Mouse (Mus musculus) hindlimb bud, embryonic 11.5 days (tissue): ENCODE measurements at regions not wholly inside any gene's neighbourhood (a gene's known extent, or its start where the extent isn't known, plus 50 kb on each side); places are given as distances from the start of the nearest gene placed in this dataset.
"Not testable (repeated sequence)": the region's sequence is repeated elsewhere in the genome, so short reads cannot be mapped to it uniquely, and the experiment has no call there.

Source experiments
- DNase-seq: peaks from one replicate; pipeline ENCODE4 v3.0.0-alpha.2; 2012; ENCODE audit warnings: low read depth, low spot score; ENCODE audit errors: extremely low spot score

DNA sequence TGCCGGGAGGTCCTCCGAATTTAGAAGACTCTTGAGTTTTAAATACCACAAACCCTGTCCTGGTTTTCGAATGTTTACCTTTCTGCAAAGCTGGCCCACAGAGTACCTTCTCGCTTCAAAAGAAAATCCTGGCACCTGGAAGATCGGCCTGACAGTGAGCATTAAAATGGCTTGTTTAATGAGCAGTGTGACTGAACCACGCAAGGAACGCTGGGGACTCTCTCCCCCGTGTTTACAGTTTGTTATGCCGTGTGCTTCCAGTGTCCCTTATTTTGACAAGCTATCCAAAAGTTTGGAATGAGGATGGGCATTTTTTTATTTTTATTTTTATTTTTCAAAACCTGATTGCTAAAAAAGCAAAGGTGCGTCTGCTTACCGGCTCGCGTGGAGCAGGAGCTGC, 148.9 kb upstream of the Ttc29 start:
- DNase-seq, result no peak

DNA sequence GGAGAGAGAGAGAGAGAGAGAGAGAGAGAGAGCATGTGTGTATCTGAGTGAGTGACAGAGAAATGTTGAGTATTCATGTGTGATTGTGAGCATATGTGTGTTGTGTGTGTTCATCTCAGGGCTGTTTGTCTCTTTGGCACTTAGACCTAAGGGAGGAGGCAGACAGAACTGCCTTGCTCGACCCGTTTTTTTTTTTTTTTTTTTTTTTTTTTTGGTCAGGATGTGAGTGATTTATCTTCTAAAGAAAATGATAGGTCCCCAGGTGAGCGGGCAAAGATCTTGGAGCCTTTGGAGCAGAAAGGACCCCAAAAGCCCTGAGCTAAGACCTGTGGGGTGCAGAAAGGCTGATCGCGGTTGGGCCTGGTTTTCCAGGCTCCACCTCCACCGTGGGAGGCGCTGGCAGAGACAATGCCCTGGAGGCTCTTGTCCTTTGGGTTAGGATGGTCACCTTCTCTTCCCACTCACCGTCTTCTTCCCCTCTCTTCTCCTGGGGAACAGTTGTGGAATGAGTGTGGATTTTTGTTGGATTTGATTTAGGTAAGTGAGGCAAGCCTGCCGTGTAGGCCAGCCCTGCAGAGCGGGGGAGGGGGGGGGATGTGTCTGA, 147.1 kb upstream of the Ttc29 start:
- no peak for DNase-seq

DNA sequence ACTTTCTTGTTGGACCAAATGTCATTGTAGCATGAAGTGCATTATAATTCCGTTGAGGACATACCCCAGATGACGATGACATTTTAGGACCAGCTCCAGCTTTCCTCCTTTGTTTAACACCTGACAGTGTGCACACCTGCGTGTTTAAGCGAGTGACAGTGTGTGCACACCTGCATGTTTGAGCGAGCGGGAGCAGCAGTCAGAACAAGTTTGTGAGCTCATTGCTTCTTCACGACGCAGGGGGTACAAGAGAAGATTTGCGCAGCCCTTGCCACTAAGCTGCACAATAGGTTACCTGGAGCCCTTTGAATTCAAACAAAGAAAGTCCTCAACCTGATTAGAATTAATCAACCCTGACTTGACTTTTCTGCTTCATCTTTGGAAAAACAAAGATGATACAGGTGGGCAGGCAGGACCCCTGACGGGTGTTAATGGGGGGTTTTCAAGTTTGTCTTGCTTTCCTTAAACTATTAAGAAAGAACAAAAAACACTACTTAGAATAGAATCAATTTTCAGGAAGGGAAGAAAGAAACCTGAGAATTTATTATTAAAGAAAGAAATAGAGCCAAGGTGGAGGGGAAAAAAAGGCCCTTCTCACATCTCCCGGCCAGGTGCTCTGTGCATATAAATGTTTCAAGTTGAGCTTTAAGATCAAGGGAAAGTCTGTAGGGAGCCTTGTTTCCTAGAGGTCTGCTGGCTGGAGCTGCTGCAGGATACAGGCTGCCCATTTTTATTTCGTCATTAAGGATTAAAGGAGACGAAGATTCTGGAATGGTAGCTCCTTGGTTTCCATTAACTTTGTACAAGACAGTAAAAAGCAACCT, 144.8 kb upstream of the Ttc29 start:
- DNase-seq, result no peak

DNA sequence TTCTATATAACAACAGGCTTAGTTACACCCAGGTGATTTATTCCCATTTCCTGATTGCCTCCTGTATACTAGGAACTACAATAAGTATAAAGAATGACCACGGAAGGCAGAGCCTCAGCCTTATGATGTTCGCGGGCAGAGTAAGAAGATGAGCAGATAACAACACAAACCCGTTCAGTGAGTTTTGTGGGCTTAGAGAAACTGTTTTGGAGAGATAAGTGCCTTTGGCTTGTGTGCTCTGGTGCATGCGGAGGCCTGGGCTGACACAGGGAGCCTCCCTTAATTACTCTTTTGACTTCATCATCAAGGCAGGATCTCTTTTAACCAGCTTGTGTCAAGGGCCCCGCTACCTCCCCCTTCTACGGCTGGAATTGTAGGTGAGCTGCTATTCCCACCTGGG, 139.3 kb upstream of the Ttc29 start:
- DNase-seq, result no peak

DNA sequence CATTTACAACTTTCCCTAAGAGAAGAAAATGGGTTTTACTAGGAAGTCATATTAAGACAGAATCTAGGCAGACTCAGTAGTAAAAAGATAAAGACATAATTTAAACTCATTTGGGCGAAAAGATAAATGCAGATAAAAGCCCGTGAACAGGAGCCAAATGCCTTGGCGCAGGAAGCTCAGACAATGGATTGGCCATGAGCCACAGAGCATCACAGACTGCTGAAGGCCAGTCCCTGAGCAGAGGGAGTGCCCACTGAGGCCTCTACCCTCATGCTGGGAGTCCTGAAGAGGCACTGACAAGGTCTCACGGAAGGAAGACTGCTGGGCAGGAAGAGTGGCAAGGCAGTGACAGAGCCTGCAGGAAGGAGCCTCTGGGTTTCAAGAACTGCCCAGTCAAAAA, 136.0 kb upstream of the Ttc29 start:
- DNase-seq, result no peak

DNA sequence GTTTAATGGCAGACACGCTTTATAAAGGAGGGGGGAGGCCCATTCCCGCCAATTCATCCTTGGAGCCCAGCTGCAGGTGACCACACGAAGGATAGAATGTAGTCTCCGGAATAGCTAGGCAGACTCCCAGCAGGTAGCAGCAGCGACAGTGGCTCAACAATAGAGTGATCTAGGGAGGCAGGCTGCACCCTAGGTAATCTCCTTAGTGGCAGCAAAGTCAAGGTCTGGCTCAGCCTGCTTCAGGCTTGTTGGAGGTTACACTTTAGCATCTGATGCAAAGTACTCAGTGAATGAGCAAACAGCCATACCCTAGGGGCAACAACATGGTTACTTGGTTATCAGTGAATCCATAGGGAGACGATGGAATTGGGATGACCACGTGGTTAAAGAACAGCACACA, 131.7 kb upstream of the Ttc29 start:
- not testable (repeated sequence) for DNase-seq

DNA sequence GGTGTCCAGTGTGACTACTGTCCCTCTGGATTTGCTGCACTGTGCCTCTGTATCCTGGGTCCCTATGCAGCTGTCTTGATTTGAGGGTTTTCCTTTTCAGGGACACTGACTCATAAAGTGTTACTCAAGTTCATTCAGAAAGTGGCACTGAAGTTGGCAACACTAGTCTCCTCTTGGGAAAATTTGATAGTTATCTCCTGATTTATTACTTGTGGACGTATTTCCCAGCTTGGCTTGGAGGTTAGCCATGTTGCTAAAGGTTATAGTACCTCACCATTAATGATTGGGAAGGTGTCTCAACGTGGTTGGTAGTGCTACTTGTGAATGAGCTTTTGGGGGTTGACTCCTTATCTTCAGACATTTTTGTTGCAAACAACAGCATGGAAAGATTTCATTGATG, 130.1 kb upstream of the Ttc29 start:
- no peak for DNase-seq

DNA sequence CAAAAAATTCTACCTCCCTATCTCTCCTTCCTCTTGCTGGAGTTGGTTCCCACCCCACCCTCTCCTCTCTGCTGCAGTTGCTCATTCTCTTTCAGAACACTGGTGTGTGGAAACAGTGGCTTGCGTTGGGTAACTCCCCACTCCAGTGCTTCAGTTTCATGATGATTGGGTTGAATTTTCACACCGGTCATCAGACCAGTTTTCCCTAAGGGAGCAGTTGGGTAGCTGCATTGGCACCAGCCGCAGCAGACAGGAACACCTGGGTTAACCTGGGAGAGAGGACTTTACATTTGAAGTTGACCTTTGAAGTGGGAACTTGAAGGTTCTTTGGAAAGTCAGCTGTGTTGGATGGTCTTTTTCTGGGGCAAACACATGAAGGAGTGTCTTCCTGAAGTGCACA, 126.7 kb upstream of the Ttc29 start:
- no peak for DNase-seq

DNA sequence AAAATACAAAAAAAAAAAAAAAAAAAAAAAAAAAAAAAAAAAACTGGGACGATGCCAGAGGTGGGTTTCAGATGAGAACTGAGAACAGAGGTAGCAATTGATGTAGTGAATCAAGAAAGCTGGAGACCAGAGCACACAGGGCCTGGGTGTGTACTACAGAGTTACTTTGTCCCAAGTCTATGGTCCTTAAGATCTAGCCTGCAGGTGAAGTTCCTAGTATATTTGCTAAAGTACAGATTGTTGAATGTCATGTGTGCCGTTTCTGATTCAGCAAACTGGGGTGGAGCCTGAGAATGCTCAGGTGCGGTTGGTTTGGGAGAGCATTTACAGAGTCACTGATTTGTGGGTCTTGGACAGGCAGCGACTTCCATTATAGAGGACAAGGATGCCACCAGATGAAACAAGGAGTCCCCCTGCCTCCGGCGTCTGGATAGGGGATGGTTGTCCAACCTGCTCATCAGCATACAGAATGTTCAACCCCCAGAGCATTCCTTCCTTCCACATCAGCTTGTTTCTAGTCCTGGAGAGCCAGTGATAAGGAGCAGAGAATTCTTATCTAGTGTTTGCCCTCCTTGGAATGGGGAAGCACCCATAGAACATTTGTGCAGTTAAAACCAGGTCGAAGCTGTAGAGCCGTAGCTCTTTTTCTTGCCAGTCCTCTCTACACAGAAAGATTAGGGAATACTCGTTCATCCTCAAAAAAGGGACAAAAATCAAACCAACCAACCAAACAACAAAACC, 122.5 kb upstream of the Ttc29 start:
- no peak for DNase-seq

DNA sequence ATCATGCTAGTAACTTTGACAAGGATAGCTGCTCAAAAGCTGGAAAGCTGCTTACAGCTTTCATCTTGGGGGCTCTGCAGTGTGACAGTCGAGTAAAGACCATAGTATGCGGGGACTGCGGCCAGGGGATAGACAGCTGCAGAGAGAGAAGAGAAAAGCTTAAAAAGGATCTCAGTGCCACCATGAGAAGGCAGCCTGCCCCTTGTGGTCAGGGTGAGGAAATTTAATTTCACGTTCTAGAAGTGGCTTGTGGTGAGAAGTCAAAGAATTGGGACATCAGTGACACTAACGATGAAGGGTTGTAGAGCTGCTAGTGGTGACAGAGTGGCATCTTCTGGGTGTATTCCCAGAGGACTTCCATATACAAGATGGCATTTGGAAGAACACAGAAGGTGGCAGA, 116.7 kb upstream of the Ttc29 start:
- DNase-seq, result no peak

DNA sequence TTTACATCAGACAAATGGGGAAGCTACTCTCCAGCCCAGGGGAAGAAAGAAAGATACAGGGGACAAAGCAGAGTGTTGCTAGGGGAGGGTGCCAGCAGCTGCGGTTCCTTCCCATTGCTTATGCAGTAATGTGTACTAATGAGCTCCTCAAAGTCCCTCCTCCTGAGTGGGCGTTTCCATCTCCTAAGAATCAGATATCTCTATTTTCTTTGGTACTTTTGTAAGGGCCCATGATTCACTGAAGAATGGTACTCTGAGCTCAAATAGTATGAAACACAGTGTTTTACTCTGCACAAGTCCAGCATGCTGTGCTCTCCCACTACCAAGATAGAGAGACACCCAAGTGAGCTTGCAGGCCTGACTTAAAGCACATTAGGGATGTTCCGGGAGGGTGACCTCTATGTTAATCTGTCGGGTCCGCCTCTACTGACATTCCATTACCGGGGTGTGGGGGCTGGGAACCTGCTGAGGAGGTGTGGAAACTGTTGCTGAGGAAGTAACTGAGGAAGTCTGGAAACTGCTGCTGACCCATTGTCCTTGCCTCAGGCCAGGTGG, 114.8 kb upstream of the Ttc29 start:
- DNase-seq, result no peak

DNA sequence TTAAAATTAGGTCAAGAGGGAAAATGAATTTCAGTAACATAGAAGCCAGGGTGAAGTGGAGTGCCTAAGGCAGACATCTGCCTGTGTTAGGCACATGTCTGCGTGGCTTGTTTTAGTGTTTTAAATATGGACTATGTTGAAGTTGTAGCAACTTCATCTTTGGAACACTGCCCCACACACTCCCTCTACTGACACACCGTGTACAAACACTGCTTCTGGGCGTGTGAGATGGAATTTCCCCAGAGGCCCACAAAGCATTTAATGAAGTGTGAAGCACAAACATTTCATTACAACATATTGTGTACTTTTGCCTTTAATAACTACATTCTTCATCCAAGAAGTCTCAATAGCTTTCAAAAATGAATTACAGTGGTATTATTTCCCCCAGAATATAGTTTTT, 114.0 kb upstream of the Ttc29 start:
- no peak for DNase-seq

DNA sequence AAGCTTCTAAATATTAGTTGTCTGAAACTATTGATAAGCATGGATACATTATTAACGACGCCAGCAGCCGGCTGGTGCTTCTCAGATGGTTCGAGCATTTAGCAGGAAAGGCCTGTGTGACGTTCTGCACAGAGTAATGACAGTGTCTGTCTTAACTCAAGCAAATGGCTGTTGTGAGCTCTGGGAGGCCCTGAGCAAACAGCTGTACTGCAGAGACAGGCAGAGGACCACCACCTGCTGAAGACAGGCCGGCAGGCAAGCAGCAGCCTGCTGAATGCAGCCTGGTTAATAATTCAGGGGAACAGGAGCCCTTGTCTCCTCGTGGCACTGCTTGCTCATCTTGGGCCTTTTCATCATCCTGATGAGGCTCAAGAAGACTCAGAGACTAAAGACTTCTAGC, 105.8 kb upstream of the Ttc29 start:
- DNase-seq, result no peak

DNA sequence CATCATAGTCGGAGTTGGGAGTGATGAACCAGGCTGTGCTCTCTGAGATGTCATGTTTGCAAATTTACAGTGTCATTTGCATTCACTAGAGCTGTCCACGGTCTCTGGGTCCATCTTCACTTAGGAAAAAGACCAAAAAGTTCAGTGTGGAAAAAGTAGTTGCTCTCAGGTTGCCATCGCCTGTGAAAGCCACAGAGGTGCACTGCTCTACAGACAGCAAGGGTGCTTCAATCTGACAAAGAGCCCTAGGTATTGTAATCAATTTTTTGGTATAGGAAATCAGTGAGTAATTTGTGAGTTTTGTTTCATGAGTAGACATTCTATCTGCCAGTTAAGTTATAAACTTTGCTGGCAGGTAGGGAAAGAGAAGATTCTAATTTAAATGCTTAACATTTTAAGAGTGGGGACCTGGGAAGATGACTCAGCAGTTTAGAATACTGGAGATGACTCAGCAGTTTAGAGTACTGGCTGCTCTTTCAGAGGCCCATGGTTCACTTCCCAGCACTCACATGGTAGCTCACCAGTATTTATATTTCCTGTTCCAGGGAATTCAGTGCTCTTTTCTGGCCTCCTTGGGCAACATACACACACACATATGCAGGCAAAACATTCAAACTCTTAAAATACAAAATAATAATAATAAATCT, 103.0 kb upstream of the Ttc29 start:
- DNase-seq, result no peak

DNA sequence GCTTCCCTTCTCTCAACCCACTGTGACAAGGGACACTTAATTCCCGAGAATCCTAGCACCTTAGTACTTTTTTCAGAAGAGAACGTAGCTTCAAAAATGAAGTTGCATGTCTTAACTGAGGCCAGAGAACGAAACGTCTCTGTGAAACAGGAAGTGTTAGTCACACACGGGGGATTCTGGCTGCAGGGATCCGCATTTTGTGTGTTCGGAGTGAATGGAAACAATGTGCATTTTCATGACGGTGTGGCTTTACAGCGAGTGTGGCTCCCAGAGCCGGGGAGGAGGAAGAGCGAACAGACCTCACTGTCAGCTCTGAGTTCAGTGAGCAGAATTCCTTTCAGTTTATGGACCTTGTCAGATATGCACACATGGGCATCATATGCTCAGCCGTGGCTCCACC, 100.0 kb upstream of the Ttc29 start:
- DNase-seq, result no peak

DNA sequence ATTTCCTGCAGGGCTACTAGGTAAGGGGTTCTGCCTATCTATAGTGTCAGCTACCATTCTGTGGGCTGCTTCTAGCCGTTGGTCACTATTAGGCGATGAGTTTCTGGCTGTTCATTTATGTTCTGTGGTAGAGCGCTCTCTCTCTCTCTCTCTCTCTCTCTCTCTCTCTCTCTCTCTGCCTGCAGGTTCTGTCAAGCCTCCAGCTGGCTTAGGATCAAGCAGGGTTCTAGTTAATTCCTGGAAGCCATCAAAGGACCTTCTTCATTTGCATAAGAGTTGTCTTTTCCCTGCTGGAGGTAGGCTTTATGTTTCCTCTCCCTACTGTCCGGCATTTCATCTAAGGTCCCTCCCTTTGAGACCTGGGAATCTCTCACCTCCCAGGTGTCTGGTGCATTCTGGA, 98.6 kb upstream of the Ttc29 start:
- DNase-seq, result no peak

DNA sequence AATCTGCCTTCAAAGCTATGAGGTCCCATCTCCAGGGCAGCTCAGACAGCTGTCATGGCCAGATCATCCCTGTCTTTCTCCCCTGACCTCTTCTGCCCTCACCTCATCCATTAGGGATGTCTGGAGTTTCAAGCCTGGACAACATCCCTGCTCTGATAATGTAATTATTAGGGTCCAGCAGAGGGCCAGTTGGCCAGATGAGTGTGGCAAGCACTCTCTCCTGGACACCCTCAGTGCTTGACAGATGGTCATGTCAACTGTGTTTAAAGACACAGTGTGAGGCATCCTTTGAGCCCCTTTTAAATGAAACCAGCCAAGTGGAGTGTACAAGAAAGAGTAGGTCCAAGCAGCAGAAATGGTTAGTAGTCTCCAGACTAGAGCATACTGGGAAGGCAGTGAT, 95.9 kb upstream of the Ttc29 start:
- DNase-seq, result no peak

DNA sequence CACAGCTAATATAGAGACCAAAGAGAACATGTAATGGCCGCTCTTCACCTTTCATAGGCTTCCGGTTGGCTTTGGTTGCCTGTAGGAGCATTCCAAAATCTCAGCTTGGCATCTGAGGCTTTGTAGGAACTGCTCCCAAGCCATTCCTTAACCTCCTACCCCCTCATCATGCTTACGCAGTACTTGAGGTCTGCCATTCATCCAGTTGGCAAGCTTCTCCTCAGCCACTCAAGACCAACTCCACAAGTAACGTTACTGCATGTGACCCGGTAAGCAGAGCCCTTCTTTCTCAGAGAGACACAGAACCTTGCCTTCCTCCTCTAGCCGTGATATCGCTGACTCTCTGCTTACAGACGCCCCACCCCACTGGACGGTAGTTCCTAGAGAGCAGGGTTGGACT, 94.6 kb upstream of the Ttc29 start:
- no peak for DNase-seq

DNA sequence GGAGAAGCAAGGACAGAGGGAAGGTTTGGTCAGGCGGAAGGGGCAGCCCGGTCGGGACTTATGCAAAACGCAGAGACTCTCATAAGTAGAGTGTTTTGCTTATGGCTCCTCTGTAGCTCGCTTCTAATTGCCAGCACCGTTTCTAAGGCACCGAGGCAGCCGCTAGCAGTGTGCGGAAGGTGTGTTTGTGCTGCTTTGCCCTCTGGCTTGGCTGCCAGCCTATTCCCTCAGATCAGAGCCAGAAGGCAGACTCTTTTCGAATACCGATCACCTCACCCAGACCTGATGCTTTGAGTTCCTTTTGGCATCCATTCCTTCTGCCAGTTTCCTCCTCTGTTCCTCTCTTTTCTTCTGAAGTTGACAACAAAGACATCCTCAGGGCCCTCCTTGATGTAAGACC, 93.4 kb upstream of the Ttc29 start:
- DNase-seq, result no peak

DNA sequence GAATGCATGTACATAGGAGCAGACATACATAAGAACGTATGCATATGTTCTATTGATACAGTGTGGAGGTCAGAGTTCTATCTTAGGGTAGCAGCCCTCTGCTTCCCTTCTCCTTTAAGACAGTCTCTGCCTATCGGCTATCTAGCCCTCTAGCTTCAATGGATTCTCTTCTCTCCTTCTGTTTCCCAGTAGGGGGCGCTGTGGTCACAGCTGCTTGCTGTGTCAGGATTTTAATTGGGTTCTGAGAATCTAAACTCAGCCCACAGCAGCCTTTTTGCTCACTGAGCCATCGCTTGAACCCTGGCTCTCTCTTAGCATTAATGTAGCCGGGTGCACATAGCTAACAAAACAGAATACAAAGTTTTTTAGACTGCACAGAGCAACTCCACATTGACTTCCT, 88.8 kb upstream of the Ttc29 start:
- peak; percentile 42 for DNase-seq

DNA sequence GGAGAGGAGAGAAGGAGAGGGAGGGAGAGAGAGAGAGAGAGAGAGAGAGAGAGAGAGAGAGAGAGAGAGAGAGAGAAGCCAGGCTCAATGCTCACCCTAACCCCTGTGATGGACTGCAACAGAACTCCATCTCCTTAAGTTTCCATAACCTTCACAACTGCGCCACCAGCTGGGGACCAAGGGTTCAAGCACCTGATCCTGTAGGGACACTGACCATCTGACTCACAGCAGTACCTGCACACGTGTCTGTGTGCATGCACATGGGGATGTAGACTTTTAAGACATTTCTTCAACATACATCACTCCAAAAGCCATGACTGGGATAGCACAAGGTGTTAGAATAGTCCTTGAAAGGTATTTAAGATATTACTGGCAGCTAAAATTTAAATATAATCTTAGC, 85.2 kb upstream of the Ttc29 start:
- DNase-seq, result no peak
